Mouse (Mus musculus) limb, embryonic 15.5 days (tissue): Measurements from ENCODE around the gene Hist1h2bc. TPM values are rescaled to one million over a fixed set of nuclear protein-coding genes. Genes with fewer than 3 reads are reported as not detected.

Experiments
- ATAC-seq: fragments of 200-750 bp; cut with Nextera tagmentation; 2 replicates; pipeline ENCODE4 v1.8.0; 2017; ENCODE audit warnings: low read depth, moderate TSS enrichment; ENCODE audit not compliant: insufficient number of reproducible peaks, low FRiP score, low TSS enrichment
- H3K27ac ChIP-seq: fragments of 300-500 bp; sonication (generic); 2 replicates; pipeline ENCODE4 v1.5.1; 2015; ENCODE audit warnings: moderate library complexity, mild to moderate bottlenecking, inconsistent platforms
- H3K27me3 ChIP-seq: fragments of 300-500 bp; sonication (generic); 2 replicates; pipeline ENCODE4 v1.6.1; 2015; ENCODE audit warnings: inconsistent platforms
- H3K36me3 ChIP-seq: fragments of 300-500 bp; sonication (generic); 2 replicates; pipeline ENCODE4 v1.6.1; 2015; ENCODE audit warnings: inconsistent platforms
- H3K4me1 ChIP-seq: fragments of 300-500 bp; sonication (generic); 2 replicates; pipeline ENCODE4 v1.6.1; 2015; ENCODE audit warnings: inconsistent platforms
- H3K4me2 ChIP-seq: fragments of 300-500 bp; sonication (generic); 2 replicates; pipeline ENCODE4 v1.6.1; 2015; ENCODE audit warnings: mild to moderate bottlenecking, inconsistent platforms
- H3K4me3 ChIP-seq: fragments of 300-500 bp; sonication (generic); 2 replicates; pipeline ENCODE4 v1.5.1; 2015; ENCODE audit warnings: mild to moderate bottlenecking, inconsistent platforms
- H3K9ac ChIP-seq: fragments of 300-500 bp; sonication (generic); 2 replicates; pipeline ENCODE4 v1.6.1; 2015; ENCODE audit warnings: inconsistent platforms
- H3K9me3 ChIP-seq: fragments of 300-500 bp; sonication (generic); 2 replicates; pipeline ENCODE4 v1.6.1; 2016; ENCODE audit warnings: inconsistent platforms
- WGBS: fragments of 180-500 bp; shearing (Covaris S2); methylation state at CpG from one replicate; pipeline ENCODE4 v1.1.7; 2015; 5-methylcytosine and 5-hydroxymethylcytosine counted together
- microRNA-seq: library from miRNA; unstranded; fragments of <30 nt; microRNA quantifications from one replicate; pipeline ENCODE4, GENCODE M21; 2016
- polyA plus RNA-seq: library from polyadenylated mRNA; unstranded; fragments of >200 nt; fragmentation: Nextera tagmentation; extraction: Ambion mirVana; gene quantifications from 2 replicates; pipeline ENCODE4 v1.2.1, GENCODE M21; 2015

Hist1h2bc gene
- polyA plus RNA-seq, 1 experiment from 2014 or later = 47.2 TPM

DNA sequence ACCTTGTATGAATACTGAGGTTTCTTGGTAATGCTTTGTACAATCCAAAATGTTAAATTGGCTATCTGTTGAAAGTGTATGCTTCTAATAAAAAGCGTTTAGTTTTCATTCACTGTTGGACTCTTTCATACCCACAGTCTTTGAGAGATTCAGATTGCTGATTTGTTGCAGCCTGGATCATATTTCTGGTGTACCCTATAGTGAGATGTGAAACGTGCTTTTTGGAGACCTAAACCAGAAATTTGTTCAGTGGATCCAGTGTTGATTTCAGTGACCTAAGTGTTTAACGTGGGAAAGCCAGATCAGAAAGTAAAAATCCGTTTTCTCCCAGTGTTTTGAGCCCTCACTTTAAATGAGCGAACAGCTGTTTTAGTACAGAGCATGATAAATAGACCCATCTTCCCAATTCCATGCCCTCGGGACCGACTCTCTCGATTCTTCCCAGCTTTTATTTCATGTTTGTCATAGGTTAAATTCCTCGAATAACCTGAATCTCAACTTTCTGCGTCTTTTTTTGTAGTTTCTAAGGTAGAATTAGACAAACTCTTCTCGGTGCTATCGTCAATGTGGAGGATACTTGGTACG is 56.3 kb downstream of the Hist1h2bc start:
- Histone ChIP-seq H3K4me2 (peak overlapping the region; percentile 93), H3K4me3 (peak overlapping the region; percentile 57)
- 23% methylated on average over 13 of the region's 13 CpGs for WGBS

DNA sequence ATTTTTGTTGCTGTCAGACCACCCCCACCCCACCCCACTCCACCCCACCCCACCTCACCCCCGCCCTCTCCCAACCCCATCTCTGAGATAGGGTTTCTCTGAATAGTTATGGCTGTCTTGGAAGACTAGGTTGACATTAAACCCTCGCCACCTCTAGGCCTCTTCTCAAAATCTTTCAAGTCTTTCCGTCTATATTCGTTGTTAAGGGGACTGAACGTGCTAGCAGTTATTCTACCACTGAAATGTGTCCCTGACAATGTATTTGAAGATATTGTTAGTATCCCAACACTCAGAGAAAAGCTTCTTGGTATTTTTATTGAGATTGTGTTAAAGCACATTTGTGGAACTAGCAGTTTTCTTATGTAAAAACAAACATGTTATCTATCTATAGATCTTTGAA is 56.9 kb downstream of the Hist1h2bc start:
- Histone ChIP-seq H3K27ac (peak overlapping the region; percentile 98), H3K27me3 (no peaks in the 10 kb centered on the region), H3K36me3 (no peaks in the 10 kb centered on the region), H3K4me1 (peaks cover 11% of the 10 kb centered on the region; the same call in 1 of the 2 replicates), H3K9me3 (no peaks in the 10 kb centered on the region), H3K4me2 (peak overlapping the region; percentile 93), H3K4me3 (peak overlapping the region; percentile 57; the same call in 1 of the 2 replicates), H3K9ac (no peak overlapping the region)
- no peak for ATAC-seq
- 56% methylated on average over 5 of the region's 5 CpGs for WGBS

More for the DNA sequence above, 56.3 kb downstream of the Hist1h2bc start:
- Histone ChIP-seq H3K9ac (peak overlapping the region; percentile 61), H3K4me1 (peaks cover 11% of the 10 kb centered on the region; the same call in 1 of the 2 replicates), H3K36me3 (no peaks in the 10 kb centered on the region), H3K27ac (peak overlapping the region; percentile 98), H3K9me3 (no peaks in the 10 kb centered on the region), H3K27me3 (no peaks in the 10 kb centered on the region)
- no peak for ATAC-seq

DNA sequence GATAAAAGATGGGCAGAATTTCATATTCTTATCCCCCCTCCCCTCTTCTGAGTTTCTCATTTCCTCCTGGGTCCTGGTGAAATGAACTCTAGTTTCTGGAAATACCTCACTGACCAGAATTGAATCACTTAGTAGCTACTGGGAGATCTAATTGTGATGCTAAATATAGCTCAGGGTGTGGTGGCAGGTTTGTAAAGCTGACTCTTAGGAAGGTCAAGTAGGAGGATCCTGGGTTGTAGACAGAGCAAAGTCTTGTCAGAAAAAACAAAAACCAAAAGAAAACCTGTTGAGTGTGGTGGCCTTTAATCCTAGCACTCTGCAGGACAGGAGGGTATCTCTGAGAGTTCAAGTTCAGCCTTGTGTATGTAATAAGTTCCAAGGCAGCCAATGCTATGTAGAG is 58.0 kb downstream of the Hist1h2bc start:
- Histone ChIP-seq H3K4me1 (peaks cover 11% of the 10 kb centered on the region; the same call in 1 of the 2 replicates), H3K27me3 (no peaks in the 10 kb centered on the region), H3K27ac (no peak overlapping the region), H3K9ac (no peak overlapping the region), H3K36me3 (no peaks in the 10 kb centered on the region), H3K4me3 (no peak overlapping the region), H3K4me2 (no peak overlapping the region), H3K9me3 (no peaks in the 10 kb centered on the region)
- no peak for ATAC-seq

Small RNAs within 50 kb of the gene (microRNA-seq; reads per million reads assigned to microRNA genes)
- gene Gm44350 = not detected

Other genes starting within 250 kb of the Hist1h2bc start
- 0.18 and 0.22 TPM in 2 replicates for gene Btn1a1, start 218.3 kb upstream of the Hist1h2bc start, polyA plus RNA-seq
- 0.61 and 0.67 TPM in 2 replicates for gene Btn2a2, start 195.3 kb upstream of the Hist1h2bc start, polyA plus RNA-seq
- 4.8 and 6.3 TPM in 2 replicates for gene Hist1h4h, start 153.1 kb upstream of the Hist1h2bc start, polyA plus RNA-seq
- 4.1 and 7.5 TPM in 2 replicates for gene Hist1h2af, start 150.3 kb upstream of the Hist1h2bc start, polyA plus RNA-seq
- 3.4 and 5.4 TPM in 2 replicates for gene Hist1h3g, start 148.8 kb upstream of the Hist1h2bc start, polyA plus RNA-seq
- gene Hist1h2bh, start 140.8 kb upstream of the Hist1h2bc start, polyA plus RNA-seq = 0.77 and 0.83 TPM in 2 replicates
- gene Hist1h3f, start 140.1 kb upstream of the Hist1h2bc start, polyA plus RNA-seq = 1.1 TPM in 1 of 2 replicates, not detected in the other
- gene Hist1h4f, start 132.6 kb upstream of the Hist1h2bc start, polyA plus RNA-seq = 0.65 and 0.95 TPM in 2 replicates
- 0.32 and 0.51 TPM in 2 replicates for gene Hist1h1d, start 130.9 kb upstream of the Hist1h2bc start, polyA plus RNA-seq
- 2.1 and 4.8 TPM in 2 replicates for gene Hist1h3e, start 121.8 kb upstream of the Hist1h2bc start, polyA plus RNA-seq
- gene Hist1h2ae, start 113.0 kb upstream of the Hist1h2bc start, polyA plus RNA-seq = 68.7 and 88.5 TPM in 2 replicates
- 5.5 and 6.0 TPM in 2 replicates for gene Hist1h2bg, start 112.8 kb upstream of the Hist1h2bc start, polyA plus RNA-seq
- 2.9 and 5.8 TPM in 2 replicates for gene Hist1h2bf, start 110.0 kb upstream of the Hist1h2bc start, polyA plus RNA-seq
- 0.89 and 2.3 TPM in 2 replicates for gene Hist1h2ad, start 109.8 kb upstream of the Hist1h2bc start, polyA plus RNA-seq
- 5.8 and 6.5 TPM in 2 replicates for gene Hist1h3d, start 108.4 kb upstream of the Hist1h2bc start, polyA plus RNA-seq
- gene Hist1h4d, start 102.6 kb upstream of the Hist1h2bc start, polyA plus RNA-seq = 75.2 and 108 TPM in 2 replicates
- gene Hist1h2be, start 63.1 kb upstream of the Hist1h2bc start, polyA plus RNA-seq = 1.9 and 2.1 TPM in 2 replicates
- gene Hist1h1e, start 61.6 kb upstream of the Hist1h2bc start, polyA plus RNA-seq = 17.2 and 18.2 TPM in 2 replicates
- 0.76 and 0.78 TPM in 2 replicates for gene Hist1h2ac, start 251 bp upstream of the Hist1h2bc start, polyA plus RNA-seq
- 0.20 TPM in 1 of 2 replicates, not detected in the other for gene Hist1h1t, start 11.6 kb downstream of the Hist1h2bc start, polyA plus RNA-seq
- 3.2 and 4.0 TPM in 2 replicates for gene Hist1h4c, start 14.3 kb downstream of the Hist1h2bc start, polyA plus RNA-seq
- gene Hfe, start 26.7 kb downstream of the Hist1h2bc start, polyA plus RNA-seq = 7.3 and 10.3 TPM in 2 replicates
- gene Hist1h1c, start 54.6 kb downstream of the Hist1h2bc start, polyA plus RNA-seq = 28.0 and 31.1 TPM in 2 replicates
- 5.8 and 6.6 TPM in 2 replicates for gene Hist1h3c, start 61.4 kb downstream of the Hist1h2bc start, polyA plus RNA-seq
- 2.0 and 2.1 TPM in 2 replicates for gene Hist1h2bb, start 62.5 kb downstream of the Hist1h2bc start, polyA plus RNA-seq
- 23.3 and 37.2 TPM in 2 replicates for gene Hist1h2ab, start 66.9 kb downstream of the Hist1h2bc start, polyA plus RNA-seq
- gene Hist1h3b, start 68.1 kb downstream of the Hist1h2bc start, polyA plus RNA-seq = 4.0 and 12.0 TPM in 2 replicates
- 4.1 and 4.5 TPM in 2 replicates for gene Hist1h4b, start 72.8 kb downstream of the Hist1h2bc start, polyA plus RNA-seq
- 0.33 and 0.60 TPM in 2 replicates for gene Hist1h4a, start 77.0 kb downstream of the Hist1h2bc start, polyA plus RNA-seq
- 3.1 and 7.2 TPM in 2 replicates for gene Hist1h3a, start 78.2 kb downstream of the Hist1h2bc start, polyA plus RNA-seq
- 0.74 and 2.1 TPM in 2 replicates for gene Hist1h1a, start 79.5 kb downstream of the Hist1h2bc start, polyA plus RNA-seq
- not detected in 2 replicates for gene Trim38, start 85.7 kb downstream of the Hist1h2bc start, polyA plus RNA-seq
- not detected in 2 replicates for gene Slc17a2, start 122.8 kb downstream of the Hist1h2bc start, polyA plus RNA-seq
- 0.27 and 0.61 TPM in 2 replicates for gene Slc17a3, start 155.2 kb downstream of the Hist1h2bc start, polyA plus RNA-seq
- gene Slc17a1, start 183.6 kb downstream of the Hist1h2bc start, polyA plus RNA-seq = not detected in 2 replicates
- not detected in 2 replicates for gene Slc17a4, start 230.8 kb downstream of the Hist1h2bc start, polyA plus RNA-seq
- gene Hist1h2ba, start 250.0 kb downstream of the Hist1h2bc start, polyA plus RNA-seq = not detected in 2 replicates